Mouse (Mus musculus) C2C12 (cell line): ENCODE measurements around the gene Ino80b.

ENCODE experiments used
- CTCF ChIP-seq: IDR thresholded peaks from one replicate; pipeline ENCODE4 v1.5.1; 2011; ENCODE audit not compliant: control insufficient read depth, insufficient read depth, insufficient read length
- FOSL1 ChIP-seq: IDR thresholded peaks from one replicate; pipeline ENCODE4 v1.8.0; 2011; ENCODE audit warnings: mild to moderate bottlenecking, low read length; ENCODE audit not compliant: poor library complexity, insufficient read depth, severe bottlenecking
- MAX ChIP-seq: IDR thresholded peaks from one replicate; pipeline ENCODE4 v1.6.1; 2011; ENCODE audit warnings: mild to moderate bottlenecking, control low read depth
- USF1 ChIP-seq: IDR thresholded peaks from one replicate; pipeline ENCODE4 v1.6.1; 2011; ENCODE audit warnings: low read depth, mild to moderate bottlenecking, control low read depth, moderate library complexity

DNA sequence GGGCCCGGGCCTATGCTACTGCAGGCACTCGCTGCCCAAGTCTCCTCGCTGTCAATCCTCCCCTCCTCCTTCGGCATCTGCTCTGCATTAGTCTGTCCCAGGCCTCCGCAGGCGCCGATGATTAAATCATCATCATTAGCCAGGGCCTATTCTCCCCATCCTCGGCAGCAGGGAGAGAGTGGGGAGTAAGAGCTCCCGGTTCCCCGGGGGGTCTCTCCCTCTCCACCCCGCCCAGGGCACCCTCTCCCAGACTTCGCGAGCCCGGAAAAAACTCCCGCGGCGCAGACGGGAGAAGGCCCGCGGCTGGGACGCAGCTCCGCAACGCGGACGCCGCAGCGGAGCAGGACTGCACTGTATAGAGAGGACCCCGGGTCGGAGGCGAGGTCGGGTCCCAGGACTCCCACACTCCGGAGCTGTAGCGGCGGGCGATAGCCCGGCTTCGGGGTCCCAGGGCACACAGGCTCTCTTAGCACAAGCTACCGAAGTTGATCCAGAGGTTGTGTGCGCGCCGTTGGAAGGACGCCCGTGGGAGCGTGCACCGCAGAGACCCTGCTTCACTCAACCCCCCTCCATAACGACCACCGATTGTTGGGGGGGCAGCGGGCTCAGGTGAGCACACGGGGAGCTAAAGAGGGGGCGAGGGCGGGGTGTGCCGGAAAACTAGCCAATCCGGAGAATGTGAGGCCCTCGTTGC lies 47.5 kb downstream of the Ino80b start, which contains the start of gene Pcgf1:
- no peak for TF ChIP-seq CTCF
- no peak for TF ChIP-seq MAX
- no peak for TF ChIP-seq USF1
- no peak for TF ChIP-seq FOSL1
